Mouse (Mus musculus): ENCODE results near the gene Aspscr1.
"Not testable (repeated sequence)": the region's sequence is repeated elsewhere in the genome, so short reads cannot be mapped to it uniquely, and the experiment has no call there.

Aspscr1 gene

GRCm38 (mm10) chr11:120642939-120643600, 29.7 kb upstream of the Aspscr1 start:
- DNase-seq, result peak; percentile 44 to 45

DNA sequence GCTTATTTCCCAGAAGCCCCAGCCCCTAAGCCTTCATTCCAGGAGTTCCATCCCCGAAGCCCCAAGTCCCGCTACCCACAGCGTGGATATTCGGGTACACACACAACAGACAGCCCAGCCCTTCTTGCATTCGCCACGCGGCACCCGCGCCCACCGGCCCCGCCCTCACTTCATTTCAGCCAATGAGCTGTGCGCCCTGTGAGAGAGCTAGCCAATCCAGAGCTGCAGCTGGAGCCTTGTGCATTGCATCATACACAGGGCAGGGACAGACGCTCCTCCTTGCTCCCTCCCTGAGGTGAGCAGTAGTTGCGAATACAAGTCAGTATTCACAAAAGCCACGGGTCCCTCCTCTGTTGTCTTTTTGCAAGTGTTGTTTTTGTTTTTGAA, 29.2 kb upstream of the Aspscr1 start, which contains the start of gene Pycr1:
Gene Pycr1 (minus strand): TSS at position 169 of the 387 bp plus-strand sequence.
- DNase-seq, result peak; percentile 95

DNA sequence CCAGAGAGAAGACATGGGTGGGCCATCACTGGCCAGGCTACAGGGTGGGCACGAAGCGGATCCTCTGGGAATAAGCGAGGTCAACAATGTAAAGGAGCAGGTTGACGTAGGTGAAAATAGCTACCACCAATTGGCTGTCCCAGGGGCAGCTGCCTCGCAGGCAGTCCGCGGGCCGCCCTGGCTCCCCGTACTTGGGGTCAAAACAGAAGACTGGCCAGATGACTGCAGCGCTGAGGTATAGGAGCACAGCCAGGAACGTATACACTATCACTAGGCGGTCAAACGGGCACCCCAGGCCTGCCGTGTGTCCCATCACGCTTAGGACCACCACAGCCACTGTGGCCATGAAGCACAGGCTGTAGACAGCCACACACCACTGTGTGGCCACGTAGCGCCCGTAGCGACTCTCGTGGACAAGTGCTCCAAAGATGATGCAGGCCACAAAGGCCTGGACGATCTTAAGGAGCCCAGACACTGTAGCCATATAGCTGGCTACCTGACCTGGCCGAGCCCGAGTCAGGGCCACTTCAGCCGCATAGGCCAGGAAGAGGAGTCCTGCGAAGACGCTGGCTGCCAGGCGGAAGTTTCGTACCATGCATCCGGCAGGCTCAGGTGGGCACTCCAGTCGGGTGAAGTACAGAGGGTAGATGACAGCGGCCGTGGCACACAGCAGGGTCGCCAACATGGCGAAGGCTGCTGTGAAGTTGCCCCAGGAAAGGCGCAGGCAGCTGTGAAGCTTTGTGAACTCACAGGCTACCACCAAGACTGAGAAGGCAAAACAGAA, 25.5 kb upstream of the Aspscr1 start:
- DNase-seq, result no peak

DNA sequence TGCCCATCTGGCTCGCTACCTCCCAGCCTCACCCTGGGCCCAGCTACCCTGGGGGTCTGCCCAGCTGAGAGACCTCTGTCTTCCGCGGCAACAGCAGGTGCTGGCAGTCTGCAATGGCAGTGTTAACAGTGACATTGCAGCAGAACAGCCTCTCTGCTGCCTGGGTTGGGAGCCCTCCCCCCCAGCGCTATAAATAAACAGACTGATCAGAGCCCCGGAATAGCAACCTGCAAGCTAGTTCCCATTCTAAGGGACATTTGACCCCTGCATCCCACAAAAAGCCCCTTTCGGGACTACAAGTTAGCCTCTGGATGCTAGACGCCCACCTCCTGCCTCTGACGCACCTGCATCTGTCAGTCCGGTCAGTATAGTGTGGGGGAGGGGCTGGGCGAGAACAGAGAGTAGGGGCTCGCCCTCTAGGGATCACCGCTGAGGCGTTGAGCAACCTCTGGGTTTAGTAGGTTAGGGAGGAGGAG, 24.7 kb upstream of the Aspscr1 start, which contains the start of gene Myadml2:
Gene Myadml2 (minus strand): TSS at position 158 of the 476 bp plus-strand sequence.
- peak; percentile 57 to 64 for DNase-seq

GRCm38 (mm10) chr11:120651872-120652271, 20.9 kb upstream of the Aspscr1 start:
- no peak for DNase-seq

GRCm38 (mm10) chr11:120654741-120655140, 18.0 kb upstream of the Aspscr1 start:
- no peak for DNase-seq

- DNase-seq, result no peak
Observed at GRCm38 (mm10) chr11:120657301-120657700, 15.5 kb upstream of the Aspscr1 start.

DNA sequence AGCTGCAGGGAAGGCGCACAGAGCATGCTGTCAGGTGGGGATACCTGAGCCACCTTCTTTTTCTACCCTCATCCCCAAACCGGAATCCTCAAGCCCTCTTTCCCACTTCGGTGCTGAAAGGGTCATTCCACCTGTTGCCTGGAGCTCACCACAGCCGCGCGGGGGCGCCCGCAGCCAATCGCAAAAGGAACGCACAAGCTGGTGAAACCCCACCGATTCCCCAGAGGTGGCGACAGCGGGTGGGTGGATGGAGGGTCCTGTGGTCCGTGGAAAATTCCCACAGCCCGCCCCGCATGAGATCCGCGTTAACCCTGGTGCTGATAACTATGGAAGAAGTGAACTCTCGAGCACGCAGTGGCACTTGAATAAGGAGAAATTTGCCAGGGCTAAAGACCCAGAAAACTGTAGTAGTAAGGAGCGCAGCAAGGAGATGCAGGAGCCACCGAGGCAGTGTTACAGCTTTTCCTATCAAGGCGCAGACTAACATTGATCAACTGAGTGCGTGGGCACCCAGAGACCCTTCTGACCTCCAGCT, 13.8 kb upstream of the Aspscr1 start:
- DNase-seq, result peak; percentile 75 to 81

GRCm38 (mm10) chr11:120659509-120660300, 13.1 kb upstream of the Aspscr1 start:
- no peak for DNase-seq

- peak; percentile 25 to 57 for DNase-seq
Observed at GRCm38 (mm10) chr11:120660301-120661075, 12.3 kb upstream of the Aspscr1 start.

GRCm38 (mm10) chr11:120661076-120661460, 11.7 kb upstream of the Aspscr1 start, which contains the start of gene Notum:
TSS of gene Notum (minus strand) at chr11:120661175.
- DNase-seq, result no peak

DNA sequence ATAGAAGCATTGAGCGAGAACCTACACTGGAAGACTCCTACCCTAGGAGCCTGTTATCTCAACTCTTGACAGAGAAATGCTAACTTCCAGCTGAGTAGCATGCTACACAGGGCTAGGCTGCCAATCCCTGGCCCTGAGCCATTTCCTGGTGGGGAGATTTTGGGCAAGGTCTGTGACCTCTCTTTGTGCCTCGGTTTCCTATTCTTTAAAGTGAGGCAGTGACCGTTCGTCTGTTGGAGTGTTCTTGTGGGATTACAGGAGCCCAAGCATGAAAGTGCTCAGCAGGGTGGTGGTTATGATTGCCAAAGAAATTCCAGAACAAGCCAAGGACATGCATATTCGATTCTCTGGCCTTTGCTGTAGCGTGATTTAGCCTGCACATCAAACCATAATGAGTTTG, 10.0 kb upstream of the Aspscr1 start:
- DNase-seq, result peak; percentile 37 to 46

DNA sequence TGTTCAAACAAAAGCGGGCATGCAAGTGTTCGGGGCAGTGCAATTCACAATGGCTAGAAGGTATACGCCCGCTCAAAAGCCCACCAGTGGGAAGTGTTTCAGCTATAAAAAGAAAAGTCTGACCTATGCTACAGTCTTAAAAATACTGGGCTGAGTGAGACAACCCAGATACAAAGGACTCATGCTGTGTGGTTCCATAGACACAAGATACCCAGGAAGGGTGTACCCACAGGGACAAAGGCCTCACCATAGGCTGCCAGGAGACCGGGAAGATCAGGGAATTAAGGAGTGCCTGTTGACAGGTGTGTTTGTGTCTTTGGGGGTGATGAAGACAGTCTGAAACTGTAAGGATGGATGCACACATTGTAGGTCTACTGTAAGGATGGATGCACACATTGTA, 9.1 kb upstream of the Aspscr1 start:
- no peak for DNase-seq

DNA sequence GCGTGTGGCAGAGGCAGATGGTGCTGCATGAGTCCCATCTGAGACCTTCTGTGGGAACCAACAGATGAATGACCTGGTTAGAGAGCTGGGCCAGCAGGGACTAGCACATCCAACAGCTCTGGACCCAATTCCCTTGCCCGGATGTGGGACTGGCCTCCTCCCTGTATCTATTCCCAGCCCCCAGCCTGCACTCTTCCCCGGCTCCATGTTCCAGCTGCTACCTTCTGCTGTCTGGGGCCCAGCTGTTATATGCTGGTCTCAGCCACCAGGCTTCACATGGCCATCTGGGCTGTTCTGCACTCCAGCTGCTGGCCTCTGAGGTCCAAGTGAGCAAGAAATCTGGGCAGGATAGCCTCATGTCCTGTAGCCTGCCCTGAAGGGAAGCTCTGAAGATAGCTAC, 7.4 kb upstream of the Aspscr1 start:
- no peak for DNase-seq

DNA sequence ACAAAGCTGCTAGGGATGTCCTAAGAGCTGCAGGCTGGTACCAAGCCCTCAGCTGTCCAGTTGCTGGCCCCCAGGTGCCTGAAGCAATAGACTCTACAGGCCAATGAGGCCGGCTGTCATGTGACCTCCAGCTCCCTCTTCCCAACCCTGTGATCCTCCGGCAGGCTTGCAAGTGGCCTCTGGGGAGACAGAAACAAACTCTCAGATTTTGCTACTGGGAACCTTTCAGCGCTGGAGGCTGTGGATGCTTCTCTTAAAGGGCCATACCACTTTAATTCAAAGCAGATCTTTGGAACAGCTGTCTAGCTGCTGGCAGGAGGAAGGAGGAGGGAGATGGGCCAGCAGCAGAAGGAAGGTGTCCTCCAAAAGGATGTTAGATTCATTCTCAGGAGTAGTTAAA, 6.2 kb upstream of the Aspscr1 start:
- no peak for DNase-seq

DNA sequence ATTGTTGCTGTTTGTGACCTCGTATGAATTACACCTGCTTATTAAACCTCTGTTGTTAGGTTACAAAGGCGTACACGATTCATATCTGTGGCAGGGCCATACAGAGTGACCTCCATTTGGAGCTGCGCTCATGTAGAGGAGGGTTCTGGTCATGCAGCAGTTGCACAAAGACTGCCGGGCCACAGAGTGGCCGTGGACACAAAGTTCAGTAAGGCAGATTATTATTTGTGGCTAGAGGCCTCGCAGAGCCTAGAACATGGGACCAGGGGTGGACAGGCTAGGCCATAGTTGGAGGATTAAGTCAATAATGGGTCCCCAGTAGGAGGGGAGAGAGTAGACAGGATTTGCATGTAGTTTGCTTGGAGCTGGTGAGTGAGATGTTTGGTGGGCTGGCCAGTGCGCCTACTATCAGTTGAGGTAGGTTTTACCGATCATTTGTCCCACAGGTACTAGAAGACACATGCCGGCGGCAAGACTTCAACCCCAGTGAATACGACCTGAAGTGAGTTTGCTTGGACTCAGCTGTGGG, 885 bp downstream of the Aspscr1 start:
- DNase-seq, result no peak

GRCm38 (mm10) chr11:120675875-120676274, 3.1 kb downstream of the Aspscr1 start:
- DNase-seq, result not testable (repeated sequence)

DNA sequence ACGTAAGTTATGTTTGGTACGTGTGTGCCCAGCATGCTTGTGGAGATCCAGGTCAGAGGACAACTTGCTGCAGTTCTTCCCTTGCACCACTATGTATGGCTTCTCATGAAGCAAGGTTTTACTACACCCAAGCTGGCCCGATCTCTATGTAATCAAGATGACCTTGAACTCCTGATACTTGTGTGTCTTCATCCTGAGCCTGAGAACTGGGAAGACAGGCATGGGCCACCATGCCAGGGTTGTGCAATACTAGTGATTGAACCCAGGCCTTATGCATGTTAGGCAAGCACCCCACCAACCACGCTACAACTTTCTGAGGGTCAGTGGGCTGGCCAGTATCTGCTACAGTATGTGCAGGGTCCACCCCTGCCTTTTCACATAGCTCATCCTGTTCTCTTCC, 4.2 kb downstream of the Aspscr1 start:
- DNase-seq, result no peak

DNA sequence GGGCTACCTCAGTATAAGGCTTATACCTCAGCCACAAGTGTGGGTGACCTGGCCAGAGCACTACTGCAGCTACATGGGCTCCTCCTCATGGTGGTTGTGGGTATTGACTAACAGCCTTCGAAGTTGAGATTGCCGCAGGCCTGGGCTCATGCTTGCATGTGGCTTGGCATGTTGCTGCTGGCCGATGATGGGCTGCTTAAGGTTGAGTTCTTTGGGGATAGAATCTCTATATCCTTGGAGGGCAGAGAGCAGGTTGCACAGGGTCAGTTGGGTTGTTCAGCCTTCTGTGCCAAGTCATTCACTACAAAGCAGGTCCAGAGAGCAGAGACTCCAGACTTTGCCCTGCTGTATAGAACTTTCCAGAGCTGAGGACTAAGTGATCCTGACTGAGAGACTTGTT, 7.1 kb downstream of the Aspscr1 start:
- peak in 1 of 2 experiments; percentile 48 for DNase-seq

- DNase-seq, result no peak
Observed at GRCm38 (mm10) chr11:120682683-120683082, 9.9 kb downstream of the Aspscr1 start.

DNA sequence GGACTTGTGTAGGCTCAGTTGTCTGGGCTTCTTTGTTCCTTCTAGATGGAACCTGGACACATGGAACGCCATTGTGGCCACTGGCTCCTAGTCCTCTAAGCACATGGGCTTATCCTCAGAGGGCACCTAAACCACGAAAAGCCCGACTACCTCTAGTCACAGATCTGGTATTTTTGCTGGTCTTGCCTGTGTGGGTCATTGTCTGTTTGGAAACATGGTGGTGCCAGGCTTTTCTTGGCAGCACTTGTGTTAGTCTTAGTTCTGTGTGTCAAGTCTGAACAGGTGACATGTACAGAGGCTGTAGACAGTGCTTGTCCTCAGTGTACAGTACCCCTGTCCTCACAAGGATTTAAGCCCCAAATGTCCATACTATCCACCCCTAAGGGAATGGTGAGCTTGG, 10.8 kb downstream of the Aspscr1 start:
- DNase-seq, result no peak

DNA sequence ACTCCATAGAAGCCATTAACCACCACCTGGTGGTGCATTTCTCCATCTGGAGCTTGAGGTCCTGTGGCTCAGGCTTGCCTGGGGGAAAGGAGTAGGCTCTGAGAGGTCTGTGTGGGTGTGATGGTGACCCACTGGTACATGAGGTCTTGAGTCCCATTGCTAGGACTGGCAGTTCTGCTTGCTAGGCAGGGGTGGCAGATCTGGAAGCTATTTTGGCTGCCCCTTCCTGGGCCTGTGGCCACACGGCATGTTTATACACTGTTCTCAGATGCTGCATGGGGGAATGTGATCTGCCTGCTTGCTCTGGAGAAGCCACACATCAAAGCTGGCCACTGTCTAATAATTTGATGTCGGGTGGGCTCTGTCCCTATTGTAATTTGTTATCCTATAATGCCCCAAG, 11.3 kb downstream of the Aspscr1 start:
- no peak for DNase-seq
